Mouse (Mus musculus) heart, embryonic 11.5 days (tissue): ENCODE measurements around the gene Krt14. TPM values are rescaled to one million over a fixed set of nuclear protein-coding genes. Genes with fewer than 3 reads are reported as not detected.

ENCODE experiments used
- ATAC-seq: fragments of 200-750 bp; cut with Nextera tagmentation; replicated peaks from 2 replicates; pipeline ENCODE4 v1.8.0; 2017; ENCODE audit warnings: moderate library complexity; ENCODE audit not compliant: insufficient number of reproducible peaks, low FRiP score, low TSS enrichment
- H3K27ac ChIP-seq: fragments of 300-500 bp; sonication (generic); 2 replicates; pipeline ENCODE4 v1.5.1; 2014; ENCODE audit warnings: mild to moderate bottlenecking, low read depth, low read length
- H3K27me3 ChIP-seq: fragments of 300-500 bp; sonication (generic); 2 replicates; pipeline ENCODE4 v1.6.1; 2014; ENCODE audit warnings: mild to moderate bottlenecking, low read length, mixed read lengths; ENCODE audit not compliant: control insufficient read depth, insufficient read depth
- H3K36me3 ChIP-seq: fragments of 300-500 bp; sonication (generic); 2 replicates; pipeline ENCODE4 v1.6.1; 2014; ENCODE audit warnings: mild to moderate bottlenecking, low read length, moderate library complexity, mixed read lengths; ENCODE audit not compliant: control insufficient read depth, insufficient read depth
- H3K4me1 ChIP-seq: fragments of 300-500 bp; sonication (generic); 2 replicates; pipeline ENCODE4 v1.6.1; 2014; ENCODE audit warnings: low read length; ENCODE audit not compliant: control insufficient read depth, insufficient read depth
- H3K4me2 ChIP-seq: fragments of 300-500 bp; sonication (generic); 2 replicates; pipeline ENCODE4 v1.6.1; 2014; ENCODE audit warnings: mild to moderate bottlenecking, moderate library complexity
- H3K4me3 ChIP-seq: fragments of 300-500 bp; sonication (generic); 2 replicates; pipeline ENCODE4 v1.5.1; 2014; ENCODE audit warnings: low read depth, low read length
- H3K9ac ChIP-seq: fragments of 300-500 bp; sonication (generic); 2 replicates; pipeline ENCODE4 v1.6.1; 2014; ENCODE audit warnings: mild to moderate bottlenecking, low read depth, low read length, moderate library complexity
- H3K9me3 ChIP-seq: fragments of 300-500 bp; sonication (generic); replicated peaks from 2 replicates; pipeline ENCODE4 v1.6.1; 2016; ENCODE audit warnings: low read length; ENCODE audit not compliant: control insufficient read depth
- WGBS: fragments of 180-500 bp; shearing (Covaris S2); extraction: QIAGEN DNeasy Blood & Tissue Kit; methylation state at CpG from one replicate; pipeline ENCODE4 v1.1.7; 2014; ENCODE audit not compliant: insufficient replicate concordance; 5-methylcytosine and 5-hydroxymethylcytosine counted together
- polyA plus RNA-seq: library from polyadenylated mRNA; unstranded; fragments of >200 nt; fragmentation: Nextera tagmentation; extraction: Ambion mirVana; gene quantifications from 2 replicates; pipeline ENCODE4 v1.2.1, GENCODE M21; 2014

Krt14 gene
- polyA plus RNA-seq, 1 experiment from 2014 or later = 1.4 TPM

- 69% methylated on average over 3 of the region's 3 CpGs for WGBS
- Histone ChIP-seq H3K36me3 (no peaks in the 10 kb centered on the region), H3K9ac (no peak overlapping the region), H3K9me3 (no peaks in the 10 kb centered on the region), H3K4me3 (no peak overlapping the region), H3K4me1 (no peaks in the 10 kb centered on the region), H3K4me2 (no peak overlapping the region), H3K27ac (no peak overlapping the region), H3K27me3 (no peaks in the 10 kb centered on the region)
- ATAC-seq = no peak
Observed at GRCm38 (mm10) chr11:100179260-100179659, 28.1 kb downstream of the Krt14 start.

- no peaks in the 10 kb centered on the region for H3K9me3 ChIP-seq
- no peak overlapping the region for H3K4me2 ChIP-seq
- no peaks in the 10 kb centered on the region for H3K27me3 ChIP-seq
- no peak overlapping the region for H3K4me3 ChIP-seq
- no peaks in the 10 kb centered on the region for H3K36me3 ChIP-seq
- H3K27ac ChIP-seq = no peak overlapping the region
- H3K9ac ChIP-seq = no peak overlapping the region
- no peak for ATAC-seq
- WGBS = 66% methylated on average over 5 of the region's 5 CpGs
- H3K4me1 ChIP-seq = no peaks in the 10 kb centered on the region
Observed at GRCm38 (mm10) chr11:100178307-100178706, 29.0 kb downstream of the Krt14 start.

- ATAC-seq = no peak
- Histone ChIP-seq H3K9me3 (no peaks in the 10 kb centered on the region), H3K4me3 (no peak overlapping the region), H3K4me2 (no peak overlapping the region), H3K27ac (no peak overlapping the region), H3K27me3 (no peaks in the 10 kb centered on the region), H3K9ac (no peak overlapping the region), H3K36me3 (no peaks in the 10 kb centered on the region), H3K4me1 (no peaks in the 10 kb centered on the region)
- WGBS = 68% methylated on average over 9 of the region's 9 CpGs
Observed at GRCm38 (mm10) chr11:100176791-100177190, 30.6 kb downstream of the Krt14 start.

GRCm38 (mm10) chr11:100168765-100169762 is 38.3 kb downstream of the Krt14 start:
- peaks cover 11% of the 10 kb centered on the region for H3K4me1 ChIP-seq
- no peak overlapping the region for H3K9ac ChIP-seq
- H3K9me3 ChIP-seq = no peaks in the 10 kb centered on the region
- H3K4me3 ChIP-seq = no peak overlapping the region
- 0 out of 2 replicates have a peak, but pooled peaks have one; percentile 20 for ATAC-seq
- H3K27me3 ChIP-seq = no peaks in the 10 kb centered on the region
- no peak overlapping the region for H3K4me2 ChIP-seq
- no peak overlapping the region for H3K27ac ChIP-seq
- no peaks in the 10 kb centered on the region for H3K36me3 ChIP-seq
- WGBS = 27% methylated on average over 14 of the region's 14 CpGs

- Histone ChIP-seq H3K4me3 (no peak overlapping the region), H3K9me3 (no peaks in the 10 kb centered on the region), H3K4me2 (no peak overlapping the region), H3K27ac (no peak overlapping the region), H3K9ac (no peak overlapping the region), H3K4me1 (peaks cover 11% of the 10 kb centered on the region), H3K27me3 (no peaks in the 10 kb centered on the region), H3K36me3 (no peaks in the 10 kb centered on the region)
- ATAC-seq = peak; percentile 51; the same call in 1 of the 2 replicates
- 66% methylated on average over 8 of the region's 8 CpGs for WGBS
Observed at GRCm38 (mm10) chr11:100168071-100168470, 39.3 kb downstream of the Krt14 start.

- H3K36me3 ChIP-seq = no peaks in the 10 kb centered on the region
- no peak overlapping the region for H3K4me3 ChIP-seq
- peaks cover 11% of the 10 kb centered on the region for H3K4me1 ChIP-seq
- no peak overlapping the region for H3K27ac ChIP-seq
- H3K27me3 ChIP-seq = no peaks in the 10 kb centered on the region
- H3K9me3 ChIP-seq = no peaks in the 10 kb centered on the region
- H3K4me2 ChIP-seq = no peak overlapping the region
- H3K9ac ChIP-seq = no peak overlapping the region
- 44% methylated on average over 7 of the region's 7 CpGs for WGBS
- ATAC-seq = no peak
Observed at GRCm38 (mm10) chr11:100164392-100164791, 43.0 kb downstream of the Krt14 start.

GRCm38 (mm10) chr11:100157908-100158477 is 49.4 kb downstream of the Krt14 start:
- no peaks in the 10 kb centered on the region for H3K36me3 ChIP-seq
- no peak overlapping the region for H3K4me3 ChIP-seq
- 74% methylated on average over 6 of the region's 6 CpGs for WGBS
- H3K27ac ChIP-seq = no peak overlapping the region
- no peaks in the 10 kb centered on the region for H3K9me3 ChIP-seq
- no peak overlapping the region for H3K4me2 ChIP-seq
- no peaks in the 10 kb centered on the region for H3K27me3 ChIP-seq
- 0 out of 2 replicates have a peak, but pooled peaks cover 2% of the 10 kb centered on the region for H3K4me1 ChIP-seq
- no peak for ATAC-seq
- no peak overlapping the region for H3K9ac ChIP-seq

GRCm38 (mm10) chr11:100157331-100157730 is 50.0 kb downstream of the Krt14 start:
- ATAC-seq = no peak
- no peak overlapping the region for H3K9ac ChIP-seq
- WGBS = 62% methylated on average over 3 of the region's 3 CpGs
- H3K9me3 ChIP-seq = no peaks in the 10 kb centered on the region
- H3K27ac ChIP-seq = no peak overlapping the region
- H3K4me1 ChIP-seq = 0 out of 2 replicates have a peak, but pooled peaks cover 2% of the 10 kb centered on the region
- no peaks in the 10 kb centered on the region for H3K27me3 ChIP-seq
- no peaks in the 10 kb centered on the region for H3K36me3 ChIP-seq
- H3K4me2 ChIP-seq = no peak overlapping the region
- H3K4me3 ChIP-seq = no peak overlapping the region
